Mouse (Mus musculus) ES-Bruce4 (cell line): ENCODE measurements at regions not wholly inside any gene's neighbourhood (a gene's known extent, or its start where the extent isn't known, plus 50 kb on each side); places are given as distances from the start of the nearest gene placed in this dataset.

Experiments
- CTCF ChIP-seq: IDR thresholded peaks from one replicate; pipeline ENCODE4 v1.8.1; 2011; ENCODE audit warnings: low read depth, low read length
- EP300 ChIP-seq: IDR thresholded peaks from 2 replicates; pipeline ENCODE4 v1.6.1; 2011; ENCODE audit warnings: low read depth, low read length; ENCODE audit not compliant: insufficient read depth
- POLR2A ChIP-seq: IDR thresholded peaks from one replicate; pipeline ENCODE4 v1.8.1; 2011; ENCODE audit warnings: low read length; ENCODE audit not compliant: insufficient read depth

DNA sequence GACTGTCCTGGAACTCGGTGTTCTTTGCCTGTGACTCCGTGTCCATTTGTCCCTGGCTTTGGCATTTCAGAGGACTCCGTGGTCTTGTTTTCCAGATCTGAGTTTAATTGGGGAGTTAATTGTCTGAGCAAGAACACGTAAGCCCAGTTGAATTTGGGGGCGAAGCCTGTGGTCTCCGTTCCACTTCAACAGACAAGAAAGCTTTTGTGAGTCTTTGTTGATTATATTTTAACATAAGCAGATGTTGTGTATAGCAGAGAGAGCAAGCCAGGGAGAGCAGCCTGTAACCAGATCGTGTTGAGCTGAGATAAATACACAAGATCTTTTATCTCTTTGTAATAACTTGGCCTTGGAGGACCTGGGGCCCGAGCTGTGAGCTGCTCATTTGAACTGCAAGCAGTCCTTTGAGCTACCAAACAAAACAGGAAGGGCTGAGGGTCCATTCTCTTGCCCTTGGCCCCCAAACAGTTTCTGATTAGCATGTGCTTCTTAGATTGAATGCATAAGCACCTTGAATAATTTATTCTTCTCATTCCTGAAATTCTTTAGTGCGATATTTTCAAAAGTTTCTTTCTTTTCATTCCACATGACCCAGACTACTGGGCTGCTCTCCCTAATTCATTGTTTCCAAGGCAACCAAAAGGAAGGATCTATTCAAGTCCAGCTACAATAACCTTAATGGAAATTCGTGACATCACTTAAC, 111.1 kb downstream of the Nufip1 start:
- TF ChIP-seq EP300 (no peak), CTCF (no peak), POLR2A (no peak)
